Mouse (Mus musculus) heart, embryonic 15.5 days (tissue): ENCODE measurements around the gene Bmp8a. TPM values are rescaled to one million over a fixed set of nuclear protein-coding genes. Genes with fewer than 3 reads are reported as not detected.
"Not testable (repeated sequence)": the region's sequence is repeated elsewhere in the genome, so short reads cannot be mapped to it uniquely, and the experiment has no call there.

ENCODE experiments used
- ATAC-seq: fragments of 200-750 bp; cut with Nextera tagmentation; replicated peaks from 2 replicates; pipeline ENCODE4 v1.8.0; 2017; ENCODE audit warnings: low read depth, moderate TSS enrichment; ENCODE audit not compliant: insufficient number of reproducible peaks, insufficient read depth, low FRiP score
- H3K27ac ChIP-seq: fragments of 300-500 bp; sonication (generic); 2 replicates; pipeline ENCODE4 v1.5.1; 2015; ENCODE audit warnings: mild to moderate bottlenecking, inconsistent platforms
- H3K27me3 ChIP-seq: fragments of 300-500 bp; sonication (generic); 2 replicates; pipeline ENCODE4 v1.6.1; 2015; ENCODE audit warnings: inconsistent platforms
- H3K36me3 ChIP-seq: fragments of 300-500 bp; sonication (generic); 2 replicates; pipeline ENCODE4 v1.6.1; 2015; ENCODE audit warnings: mild to moderate bottlenecking, inconsistent platforms
- H3K4me1 ChIP-seq: fragments of 300-500 bp; sonication (generic); replicated peaks from 2 replicates; pipeline ENCODE4 v1.6.1; 2015; ENCODE audit warnings: inconsistent platforms
- H3K4me2 ChIP-seq: fragments of 300-500 bp; sonication (generic); 2 replicates; pipeline ENCODE4 v1.6.1; 2015; ENCODE audit warnings: inconsistent platforms, mild to moderate bottlenecking, moderate library complexity
- H3K4me3 ChIP-seq: fragments of 300-500 bp; sonication (generic); 2 replicates; pipeline ENCODE4 v1.5.1; 2015; ENCODE audit warnings: mild to moderate bottlenecking, inconsistent platforms
- H3K9ac ChIP-seq: fragments of 300-500 bp; sonication (generic); 2 replicates; pipeline ENCODE4 v1.6.1; 2015; ENCODE audit warnings: mild to moderate bottlenecking, inconsistent platforms
- H3K9me3 ChIP-seq: fragments of 300-500 bp; sonication (generic); replicated peaks from 2 replicates; pipeline ENCODE4 v1.6.1; 2016; ENCODE audit warnings: inconsistent platforms
- WGBS: fragments of 180-500 bp; shearing (Covaris S2); methylation state at CpG from one replicate; pipeline ENCODE4 v1.1.7; 2015; ENCODE audit warnings: mixed read lengths; 5-methylcytosine and 5-hydroxymethylcytosine counted together
- polyA plus RNA-seq: library from polyadenylated mRNA; unstranded; fragments of >200 nt; fragmentation: Nextera tagmentation; extraction: Ambion mirVana; gene quantifications from 2 replicates; pipeline ENCODE4 v1.2.1, GENCODE M21; 2015

Gene Bmp8a
- polyA plus RNA-seq, 1 experiment from 2014 or later: not detected

GRCm38 (mm10) chr4:123284731-123285624 is 58.1 kb downstream of the Bmp8a start:
- Histone ChIP-seq H3K4me1 (peaks cover 42% of the 10 kb centered on the region), H3K4me2 (peak overlapping the region; percentile 85), H3K27me3 (no peaks in the 10 kb centered on the region), H3K9ac (peak overlapping the region; percentile 57), H3K4me3 (peak overlapping the region; percentile 57), H3K36me3 (peaks cover 31% of the 10 kb centered on the region), H3K27ac (peak overlapping the region; percentile 89), H3K9me3 (no peaks in the 10 kb centered on the region)
- WGBS: 48% methylated on average over 6 of the region's 6 CpGs
- ATAC-seq: 0 out of 2 replicates have a peak, but pooled peaks have one; percentile 37

GRCm38 (mm10) chr4:123283675-123284064 is 59.4 kb downstream of the Bmp8a start:
- ATAC-seq: not testable (repeated sequence)
- Histone ChIP-seq H3K4me3 (peak overlapping the region; percentile 57), H3K27ac (peak overlapping the region; percentile 89)

GRCm38 (mm10) chr4:123282915-123283674 is 60.0 kb downstream of the Bmp8a start:
- Histone ChIP-seq H3K4me2 (peak overlapping the region; percentile 85), H3K27ac (peak overlapping the region; percentile 89), H3K4me3 (peak overlapping the region; percentile 57), H3K9ac (peak overlapping the region; percentile 57), H3K36me3 (peaks cover 12% of the 10 kb centered on the region), H3K4me1 (peaks cover 40% of the 10 kb centered on the region)
- H3K9me3 ChIP-seq, H3K27me3 ChIP-seq: not testable (repeated sequence)
- peak; percentile 37; the same call in 1 of the 2 replicates for ATAC-seq
- WGBS: 0% methylated on average over 51 of the region's 55 CpGs

More at GRCm38 (mm10) chr4:123283675-123284064, 59.4 kb downstream of the Bmp8a start:
- WGBS: under 1% methylated on average over 14 of the region's 15 CpGs
- H3K9me3 ChIP-seq, H3K27me3 ChIP-seq: not testable (repeated sequence)
- Histone ChIP-seq H3K36me3 (peaks cover 17% of the 10 kb centered on the region), H3K9ac (peak overlapping the region; percentile 57), H3K4me2 (peak overlapping the region; percentile 85), H3K4me1 (peaks cover 42% of the 10 kb centered on the region)

DNA sequence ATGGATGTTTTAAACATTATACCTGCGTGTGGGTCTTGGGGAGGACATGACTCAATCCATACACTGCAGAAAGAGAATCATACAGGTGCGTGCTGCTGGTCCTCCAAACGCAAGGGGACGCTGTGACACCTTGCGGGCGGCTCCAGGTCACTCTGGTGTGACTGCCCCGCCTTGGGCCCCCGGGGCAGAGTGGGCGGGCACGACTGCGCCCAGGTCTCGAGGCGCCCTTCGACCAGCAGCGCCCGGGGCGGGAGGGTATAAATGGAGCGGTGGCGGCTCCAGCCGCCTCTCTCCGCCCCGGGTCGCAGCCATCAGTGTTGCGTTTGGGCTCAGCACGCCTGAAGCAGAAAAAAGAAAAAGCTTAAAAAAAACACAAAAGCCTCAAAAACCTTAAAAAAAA is 60.6 kb downstream of the Bmp8a start:
- Histone ChIP-seq H3K27me3 (no peaks in the 10 kb centered on the region), H3K9me3 (no peaks in the 10 kb centered on the region), H3K4me2 (peak overlapping the region; percentile 85), H3K4me1 (peaks cover 37% of the 10 kb centered on the region), H3K27ac (peak overlapping the region; percentile 89), H3K9ac (peak overlapping the region; percentile 57), H3K4me3 (peak overlapping the region; percentile 57), H3K36me3 (peaks cover 8% of the 10 kb centered on the region)
- WGBS: under 1% methylated on average over 25 of the region's 25 CpGs
- ATAC-seq: peak; percentile 92

DNA sequence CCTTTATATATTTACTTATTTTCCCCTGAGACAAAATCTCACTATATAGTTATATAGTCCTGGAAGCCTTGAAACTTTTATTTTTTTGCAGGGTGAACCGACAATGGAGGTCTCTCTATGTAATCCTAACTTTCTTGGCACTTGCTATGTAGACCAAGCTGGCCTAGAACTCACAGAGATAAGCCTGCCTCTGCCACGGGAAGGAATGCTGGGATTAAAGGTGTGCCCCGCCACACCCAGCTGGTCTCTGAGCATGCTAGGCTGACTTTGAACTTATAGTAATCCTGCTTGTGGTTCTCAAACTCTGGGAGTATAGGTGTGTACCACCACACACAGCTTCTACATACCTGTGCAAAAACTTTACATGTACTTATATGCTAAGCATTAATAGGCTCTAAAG is 62.9 kb downstream of the Bmp8a start:
- WGBS: 55% methylated on average over 3 of the region's 3 CpGs
- ATAC-seq: no peak
- H3K27ac ChIP-seq: no peak overlapping the region
- no peak overlapping the region for H3K9ac ChIP-seq
- no peaks in the 10 kb centered on the region for H3K9me3 ChIP-seq
- no peaks in the 10 kb centered on the region for H3K36me3 ChIP-seq
- H3K4me2 ChIP-seq: no peak overlapping the region
- no peaks in the 10 kb centered on the region for H3K27me3 ChIP-seq
- H3K4me1 ChIP-seq: peaks cover 13% of the 10 kb centered on the region
- no peak overlapping the region for H3K4me3 ChIP-seq

DNA sequence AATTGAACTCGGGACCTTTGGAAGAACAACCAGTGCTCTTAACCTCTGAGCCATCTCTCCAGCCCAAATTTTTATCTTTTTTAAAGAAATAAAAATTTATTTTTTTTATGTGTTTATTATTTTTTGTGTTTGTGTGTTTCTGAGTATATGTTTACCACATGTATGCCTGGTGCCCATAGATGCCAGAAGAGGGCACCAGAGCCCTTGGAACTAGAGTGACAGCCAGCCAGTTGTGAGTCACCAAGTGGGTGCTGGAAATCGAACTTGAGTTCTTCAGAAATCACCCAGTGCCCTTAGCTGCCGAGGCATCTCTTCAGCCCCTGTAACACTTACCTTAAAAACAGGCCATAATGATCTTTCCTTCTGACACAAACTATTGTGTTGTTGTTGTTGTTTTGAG is 72.0 kb downstream of the Bmp8a start:
- Histone ChIP-seq H3K4me3 (no peak overlapping the region), H3K9me3 (no peaks in the 10 kb centered on the region), H3K27ac (no peak overlapping the region), H3K36me3 (no peaks in the 10 kb centered on the region), H3K4me2 (no peak overlapping the region), H3K9ac (no peak overlapping the region), H3K27me3 (no peaks in the 10 kb centered on the region), H3K4me1 (no peaks in the 10 kb centered on the region; the same call in 1 of the 2 replicates)
- WGBS: 84% methylated on average over 3 of the region's 3 CpGs
- no peak for ATAC-seq

Other genes starting within 250 kb of the Bmp8a start
- gene Bmp8b, start 238.1 kb downstream of the Bmp8a start, polyA plus RNA-seq: 0.15 and 0.36 TPM in 2 replicates
- not detected in 2 replicates for gene Oxct2b, start 227.0 kb downstream of the Bmp8a start, polyA plus RNA-seq
- gene Ppie, start 203.3 kb downstream of the Bmp8a start, polyA plus RNA-seq: 51.3 and 58.0 TPM in 2 replicates
- gene Hpcal4, start 160.0 kb downstream of the Bmp8a start, polyA plus RNA-seq: 0.72 and 0.80 TPM in 2 replicates
- 1.3 and 1.5 TPM in 2 replicates for gene Nt5c1a, start 141.7 kb downstream of the Bmp8a start, polyA plus RNA-seq
- gene Heyl, start 109.7 kb downstream of the Bmp8a start, polyA plus RNA-seq: 13.0 and 21.2 TPM in 2 replicates
- 51.3 and 53.8 TPM in 2 replicates for gene Pabpc4, start 80.9 kb downstream of the Bmp8a start, polyA plus RNA-seq
- gene Oxct2a, start 19.6 kb downstream of the Bmp8a start, polyA plus RNA-seq: not detected in 2 replicates